In genomic region chr2:102129235-102129634, GRCm38 (mm10) we compare ENCODE assay signal across 16 mouse cellular contexts. TPM values are rescaled to one million over a fixed set of nuclear protein-coding genes. Genes with fewer than 3 reads are reported as not detected.
DNase-seq lines count a peak whose midpoint lies in the region; ATAC-seq and TF ChIP-seq lines count a peak whose summit lies in the region.
"Had no signal": no experiment of that assay in that cellular context is flagged by ENCODE, and none has a peak within 500 bp of the region (broad histone marks: within the 10 kb centered on the region; RNA-seq: fewer than 3 reads in every experiment).

No protein-coding gene starts in this region.

- no peaks in the 10 kb centered on the region for H3K27me3 ChIP-seq in lung, embryonic 14.5 days (ENCODE audit: insufficient read depth, low read length)
- H3K27me3 ChIP-seq in lung, postnatal 0 days (replicated peaks; ENCODE audit: insufficient read depth, low read length), result no peaks in the 10 kb centered on the region
- H3K27me3 ChIP-seq in forebrain, embryonic 14.5 days (replicated peaks; ENCODE audit: control insufficient read depth, insufficient read depth, low read length), result no peaks in the 10 kb centered on the region
- H3K27me3 ChIP-seq in stomach, embryonic 16.5 days (ENCODE audit: control insufficient read depth, insufficient read depth, low read length), result no peaks in the 10 kb centered on the region
- no peaks in the 10 kb centered on the region for H3K27me3 ChIP-seq in cerebellum, adult 2 months (ENCODE audit: control insufficient read depth, insufficient read depth, low read length)
- H3K27me3 ChIP-seq: CH12.LX; heart, embryonic 15.5 days; liver, embryonic 15.5 days; Patski had no signal

- intact Hi-C loops in heart, postnatal 36 days (cut with DNase I), result loop anchor here (2.0 kb wide), 1 partner anchor 26 kb away; no protein-coding TSS in a partner anchor

- TF ChIP-seq EP300 in lung, postnatal 0 days (IDR thresholded peaks at IDR 0.05), result no peak

- H3K36me3 ChIP-seq in lung, embryonic 14.5 days (ENCODE audit: insufficient read depth), result no peaks in the 10 kb centered on the region
- no peaks in the 10 kb centered on the region for H3K36me3 ChIP-seq in lung, postnatal 0 days (ENCODE audit: insufficient read depth, low read length)
- H3K36me3 ChIP-seq in forebrain, embryonic 14.5 days (ENCODE audit: control insufficient read depth, insufficient read depth, low read length), result no peaks in the 10 kb centered on the region
- H3K36me3 ChIP-seq in stomach, embryonic 16.5 days (ENCODE audit: control insufficient read depth, insufficient read depth, low read length), result no peaks in the 10 kb centered on the region
- H3K36me3 ChIP-seq: heart, embryonic 15.5 days; liver, embryonic 15.5 days had no signal

- 69% methylated on average over 4 of the region's 4 CpGs for WGBS in lung, embryonic 14.5 days
- WGBS in lung, postnatal 0 days, result 78% methylated on average over 4 of the region's 4 CpGs
- WGBS in forebrain, embryonic 14.5 days, result 70% methylated on average over 4 of the region's 4 CpGs
- whole genome bisulfite sequencing in stomach, embryonic 16.5 days, result 63% methylated on average over 4 of the region's 4 CpGs
- WGBS in cerebellum, adult 2 months, result 96% methylated on average over 4 of the region's 4 CpGs

- peak; percentile 37 for DNase-seq in adrenal gland, postnatal 10 days
- no peak for DNase-seq in adrenal gland, adult 8-10 months
- no peak for DNase-seq in lung, embryonic 14.5 days
- DNase-seq in lung, postnatal 0 days (ENCODE audit: low spot score), result no peak
- no peak for DNase-seq in forebrain, embryonic 14.5 days (ENCODE audit: low spot score)
- DNase-seq in cerebellum, adult 2 months, result no peak
- no peak for DNase-seq in heart, postnatal 36 days
- DNase-seq: cerebellum, adult 9-10 months; embryo, embryonic 11 days; kidney, postnatal 10 days; thymus, adult 2 months had no signal

- ATAC-seq in lung, embryonic 14.5 days (ENCODE audit: insufficient read depth), result peak; percentile 3; the same call in 1 of the 2 replicates
- ATAC-seq in lung, postnatal 0 days, result no peak
- ATAC-seq in forebrain, embryonic 14.5 days, result no peak
- 0 out of 2 replicates have a peak, but pooled peaks have one; percentile 22 for ATAC-seq in stomach, embryonic 16.5 days (ENCODE audit: insufficient read depth, low FRiP score)
- ATAC-seq: Patski had no signal

- peak overlapping the region; percentile 44; the same call in 1 of the 2 replicates for H3K27ac ChIP-seq in lung, embryonic 14.5 days (ENCODE audit: low read depth)
- no peak overlapping the region for H3K27ac ChIP-seq in lung, postnatal 0 days (ENCODE audit: low read length)
- H3K27ac ChIP-seq in forebrain, embryonic 14.5 days (ENCODE audit: low read depth, low read length), result peak overlapping the region; percentile 50
- H3K27ac ChIP-seq in stomach, embryonic 16.5 days (ENCODE audit: low read length), result peak overlapping the region; percentile 80
- no peak overlapping the region for H3K27ac ChIP-seq in cerebellum, adult 2 months (ENCODE audit: insufficient read depth, low read length)
- H3K27ac ChIP-seq: heart, embryonic 15.5 days; liver, embryonic 15.5 days had no signal

- H3K4me2 ChIP-seq in lung, embryonic 14.5 days, result no peak overlapping the region
- no peak overlapping the region for H3K4me2 ChIP-seq in lung, postnatal 0 days (replicated peaks; ENCODE audit: low read depth, low read length)
- H3K4me2 ChIP-seq in forebrain, embryonic 14.5 days (ENCODE audit: low read length), result no peak overlapping the region
- H3K4me2 ChIP-seq in stomach, embryonic 16.5 days (ENCODE audit: low read depth, low read length), result no peak overlapping the region
- H3K4me2 ChIP-seq: heart, embryonic 15.5 days; liver, embryonic 15.5 days had no signal

- no peak for TF ChIP-seq CTCF in lung, embryonic 14.5 days (IDR thresholded peaks at IDR 0.05; ENCODE audit: low read depth)
- TF ChIP-seq CTCF in lung, postnatal 0 days (IDR thresholded peaks at IDR 0.05), result no peak
- no peak for TF ChIP-seq CTCF in cerebellum, adult 2 months (IDR thresholded peaks at IDR 0.05; ENCODE audit: borderline replicate concordance, insufficient read depth, low read depth, low read length)

- no peak overlapping the region for H3K9ac ChIP-seq in lung, embryonic 14.5 days
- no peak overlapping the region for H3K9ac ChIP-seq in lung, postnatal 0 days (replicated peaks; ENCODE audit: low read depth)
- no peak overlapping the region for H3K9ac ChIP-seq in forebrain, embryonic 14.5 days (ENCODE audit: low read length)
- no peak overlapping the region for H3K9ac ChIP-seq in stomach, embryonic 16.5 days (ENCODE audit: low read length)
- H3K9ac ChIP-seq: heart, embryonic 15.5 days; liver, embryonic 15.5 days had no signal

- TF ChIP-seq POLR2A in cerebellum, adult 2 months (IDR thresholded peaks at IDR 0.05; ENCODE audit: borderline replicate concordance, insufficient read depth, low read length), result no peak

- no peak overlapping the region for H3K4me3 ChIP-seq in lung, embryonic 14.5 days (ENCODE audit: low read depth, low read length)
- H3K4me3 ChIP-seq in lung, postnatal 0 days (ENCODE audit: low read depth, low read length), result no peak overlapping the region
- no peak overlapping the region for H3K4me3 ChIP-seq in forebrain, embryonic 14.5 days (ENCODE audit: low read depth, low read length)
- no peak overlapping the region for H3K4me3 ChIP-seq in stomach, embryonic 16.5 days (replicated peaks; ENCODE audit: low read length)
- H3K4me3 ChIP-seq in cerebellum, adult 2 months (replicated peaks; ENCODE audit: insufficient read depth, low read depth, low read length), result no peak overlapping the region
- H3K4me3 ChIP-seq: heart, embryonic 15.5 days; liver, embryonic 15.5 days had no signal

- H3K4me1 ChIP-seq in lung, embryonic 14.5 days (ENCODE audit: insufficient read depth), result peaks cover 57% of the 10 kb centered on the region
- H3K4me1 ChIP-seq in lung, postnatal 0 days (ENCODE audit: insufficient read depth, low read depth, low read length), result peaks cover 33% of the 10 kb centered on the region; the same call in 1 of the 2 replicates
- peaks cover 33% of the 10 kb centered on the region for H3K4me1 ChIP-seq in forebrain, embryonic 14.5 days (ENCODE audit: control insufficient read depth, insufficient read depth, low read length)
- H3K4me1 ChIP-seq in stomach, embryonic 16.5 days (ENCODE audit: control insufficient read depth, insufficient read depth, low read length), result peaks cover 55% of the 10 kb centered on the region
- peaks cover 34% of the 10 kb centered on the region for H3K4me1 ChIP-seq in cerebellum, adult 2 months (ENCODE audit: control insufficient read depth, insufficient read depth, low read length)

- no peaks in the 10 kb centered on the region for H3K9me3 ChIP-seq in lung, embryonic 14.5 days (ENCODE audit: low read depth, low read length)
- no peaks in the 10 kb centered on the region for H3K9me3 ChIP-seq in lung, postnatal 0 days (ENCODE audit: low read length)
- no peaks in the 10 kb centered on the region for H3K9me3 ChIP-seq in forebrain, embryonic 14.5 days (replicated peaks; ENCODE audit: control insufficient read depth, low read length)
- no peaks in the 10 kb centered on the region for H3K9me3 ChIP-seq in stomach, embryonic 16.5 days (replicated peaks; ENCODE audit: control insufficient read depth, low read length)
- H3K9me3 ChIP-seq: heart, embryonic 15.5 days; liver, embryonic 15.5 days had no signal

RNA-seq across cellular contexts. Expression of gene Ldlrad3, which starts 57.0 kb away (rescaled TPM):
- total RNA-seq in adrenal gland, postnatal 10 days (2021), result 10 to 100 TPM; 11.6 to 13.8 TPM
- total RNA-seq in adrenal gland, adult 8-10 months (2022), result 1 to 10 TPM; 6.3 to 7.4 (median 7.0) TPM
- 58.3 and 60.4 TPM in 2 replicates for polyA plus RNA-seq in lung, embryonic 14.5 days (2014; fragmentation: Nextera tagmentation; extraction: Ambion mirVana)
- polyA plus RNA-seq in lung, postnatal 0 days (2015; fragmentation: Nextera tagmentation; extraction: Ambion mirVana), result 14.6 and 16.3 TPM in 2 replicates
- polyA plus RNA-seq in forebrain, embryonic 14.5 days (2014; fragmentation: Nextera tagmentation; extraction: Ambion mirVana), result 18.1 and 21.1 TPM in 2 replicates
- polyA plus RNA-seq in stomach, embryonic 16.5 days (2015; fragmentation: Nextera tagmentation; extraction: Ambion mirVana), result 50.0 and 53.2 TPM in 2 replicates
- polyA plus RNA-seq in cerebellum, adult 2 months (2012; rRNA removed), result 11.7 and 12.3 TPM in 2 replicates
- total RNA-seq in heart, postnatal 36 days (2021), result 1 to 10 TPM; 3.8 to 4.4 TPM

Comparison
In these comparisons a context has a peak if more than half of its experiments do, and no peak if none do; other contexts are left out.
1. ATAC-seq: peak in lung, embryonic 14.5 days (single experiment) and stomach, embryonic 16.5 days (single experiment); none in lung, postnatal 0 days (single experiment) and forebrain, embryonic 14.5 days (single experiment).
2. H3K27ac ChIP-seq: peak in lung, embryonic 14.5 days (single experiment), forebrain, embryonic 14.5 days (single experiment) and stomach, embryonic 16.5 days (single experiment); none in lung, postnatal 0 days (single experiment) and cerebellum, adult 2 months (single experiment).